Mouse (Mus musculus): ENCODE results near the gene Slc25a25. TPM values are rescaled to one million over a fixed set of nuclear protein-coding genes. Genes with fewer than 3 reads are reported as not detected.
A peak's percentile ranks its signal among the peaks of the same experiment; 100 is the strongest.

Gene Slc25a25
- polyA plus RNA-seq, 1 experiment from 2014 or later: 46.2 TPM

GRCm38 (mm10) chr2:32408429-32409424, 42.5 kb downstream of the Slc25a25 start:
- no peaks in the 10 kb centered on the region for H3K9me3 ChIP-seq
- no peak for ATAC-seq (ENCODE audit: low FRiP score)

DNA sequence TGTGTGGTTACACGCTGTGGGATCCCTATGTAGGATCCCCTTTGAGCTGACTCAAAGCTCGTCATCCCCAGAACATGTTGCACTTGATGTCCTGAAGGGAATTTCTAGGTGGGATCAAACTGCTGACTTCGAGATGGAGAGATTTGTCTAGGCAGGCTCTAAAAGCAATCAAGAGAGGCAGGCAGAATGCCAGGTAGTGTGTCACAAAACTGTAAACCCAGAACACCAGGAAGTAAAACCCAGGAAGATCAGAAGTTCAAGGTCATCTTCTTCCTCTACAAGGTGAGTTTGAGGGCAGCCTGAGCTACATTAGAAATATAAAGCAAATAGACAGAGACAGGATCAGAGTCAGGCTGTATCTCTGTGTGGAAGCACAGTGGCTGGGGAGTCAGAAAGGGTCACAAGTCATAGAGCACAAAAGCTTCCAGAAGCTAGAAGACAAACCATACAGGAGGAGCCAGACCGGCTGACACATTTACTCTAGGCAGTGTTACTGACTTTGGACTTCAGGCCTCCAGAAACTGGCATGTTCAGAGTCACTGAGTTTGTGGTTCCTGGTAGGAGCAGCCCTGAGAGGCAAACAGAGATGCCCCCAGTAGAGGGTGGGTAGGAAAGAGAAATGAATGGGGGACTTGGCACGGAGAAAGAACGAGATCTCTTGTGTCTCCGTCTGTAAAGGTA, 44.0 kb downstream of the Slc25a25 start:
- Histone ChIP-seq H3K4me3 (no peak overlapping the region), H3K9me3 (no peaks in the 10 kb centered on the region), H3K27ac (no peak overlapping the region), H3K36me3 (peaks cover 16% of the 10 kb centered on the region), H3K9ac (no peak overlapping the region), H3K27me3 (no peaks in the 10 kb centered on the region), H3K4me2 (no peak overlapping the region), H3K4me1 (replicated peaks) (no peaks in the 10 kb centered on the region)
- WGBS: 80% methylated on average over 7 of the region's 7 CpGs
- ATAC-seq (ENCODE audit: low FRiP score): no peak

More at GRCm38 (mm10) chr2:32408429-32409424, 42.5 kb downstream of the Slc25a25 start:
- Histone ChIP-seq H3K4me2 (no peak overlapping the region), H3K27ac (no peak overlapping the region), H3K4me3 (no peak overlapping the region), H3K9ac (no peak overlapping the region; the same call in 1 of the 2 replicates), H3K36me3 (peaks cover 3% of the 10 kb centered on the region), H3K27me3 (no peaks in the 10 kb centered on the region), H3K4me1 (replicated peaks) (no peaks in the 10 kb centered on the region)
- 73% methylated on average over 25 of the region's 25 CpGs for WGBS

GRCm38 (mm10) chr2:32404663-32405062, 46.6 kb downstream of the Slc25a25 start:
- 0 out of 2 replicates have a peak overlapping the region, but pooled peaks have one; percentile 8 for H3K27ac ChIP-seq
- H3K4me3 ChIP-seq: no peak overlapping the region
- no peaks in the 10 kb centered on the region for H3K27me3 ChIP-seq
- no peaks in the 10 kb centered on the region for H3K9me3 ChIP-seq
- no peak overlapping the region for H3K9ac ChIP-seq
- peak; percentile 36; the same call in 1 of the 2 replicates for ATAC-seq (ENCODE audit: low FRiP score)
- H3K4me1 ChIP-seq (replicated peaks): no peaks in the 10 kb centered on the region
- no peak overlapping the region for H3K4me2 ChIP-seq
- 20% methylated on average over 2 of the region's 2 CpGs for WGBS
- H3K36me3 ChIP-seq: peaks cover 41% of the 10 kb centered on the region

DNA sequence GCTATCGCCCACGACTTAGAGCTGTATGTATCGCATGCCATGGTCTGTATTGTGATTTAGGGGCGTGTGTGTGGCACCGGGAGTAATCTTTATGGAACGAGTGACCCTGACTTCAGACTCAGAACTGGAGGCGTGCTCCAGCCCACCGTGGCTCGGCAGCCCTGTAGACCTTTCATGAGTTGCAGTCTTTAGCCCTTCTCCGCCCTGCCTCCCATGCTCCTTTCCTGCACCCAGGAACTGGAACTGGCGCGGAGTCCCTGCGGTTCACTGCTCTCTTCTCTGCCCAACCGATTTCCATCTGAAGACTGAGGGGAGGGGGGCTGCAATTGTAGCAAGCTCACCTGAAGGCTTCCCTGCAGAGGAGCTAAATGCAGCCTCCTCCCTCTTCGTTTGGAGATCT, 54.5 kb downstream of the Slc25a25 start:
- peak overlapping the region; percentile 94 for H3K4me3 ChIP-seq
- peak overlapping the region; percentile 93 for H3K27ac ChIP-seq
- H3K36me3 ChIP-seq: peaks cover 28% of the 10 kb centered on the region
- H3K9ac ChIP-seq: peak overlapping the region; percentile 95
- peaks cover 22% of the 10 kb centered on the region for H3K4me1 ChIP-seq (replicated peaks)
- H3K4me2 ChIP-seq: peak overlapping the region; percentile 96
- no peak for ATAC-seq (ENCODE audit: low FRiP score)
- no peaks in the 10 kb centered on the region for H3K27me3 ChIP-seq
- H3K9me3 ChIP-seq: no peaks in the 10 kb centered on the region
- under 1% methylated on average over 15 of the region's 15 CpGs for WGBS

- no peaks in the 10 kb centered on the region for H3K9me3 ChIP-seq
- H3K4me2 ChIP-seq: peak overlapping the region; percentile 96
- peak overlapping the region; percentile 94 for H3K4me3 ChIP-seq
- peak; percentile 97 for ATAC-seq (ENCODE audit: low FRiP score)
- H3K36me3 ChIP-seq: peaks cover 22% of the 10 kb centered on the region
- H3K4me1 ChIP-seq (replicated peaks): peaks cover 22% of the 10 kb centered on the region
- no peaks in the 10 kb centered on the region for H3K27me3 ChIP-seq
- H3K9ac ChIP-seq: peak overlapping the region; percentile 95
- WGBS: 0% methylated on average over 54 of the region's 59 CpGs
- H3K27ac ChIP-seq: peak overlapping the region; percentile 93
Observed at GRCm38 (mm10) chr2:32395946-32396621, 55.2 kb downstream of the Slc25a25 start.

GRCm38 (mm10) chr2:32395484-32395945, 55.7 kb downstream of the Slc25a25 start, which contains the start of gene Ptges2:
TSS of gene Ptges2 (plus strand) at chr2:32395896.
- H3K4me3 ChIP-seq: peak within 1 kb of the TSS; percentile 94
- H3K4me2 ChIP-seq: peak within 1 kb of the TSS; percentile 96
- peak within 1 kb of the TSS; percentile 93 for H3K27ac ChIP-seq
- ATAC-seq (ENCODE audit: low FRiP score): peak; percentile 91
- under 1% methylated on average over 31 of the region's 31 CpGs for WGBS
- no peaks in the 10 kb centered on the region for H3K9me3 ChIP-seq
- peaks cover 16% of the 10 kb centered on the region for H3K36me3 ChIP-seq
- H3K27me3 ChIP-seq: no peaks in the 10 kb centered on the region
- H3K9ac ChIP-seq: peak within 1 kb of the TSS; percentile 95
- peaks cover 22% of the 10 kb centered on the region for H3K4me1 ChIP-seq (replicated peaks)

- Histone ChIP-seq H3K27ac (peak overlapping the region; percentile 93), H3K4me1 (replicated peaks) (peaks cover 22% of the 10 kb centered on the region), H3K27me3 (no peaks in the 10 kb centered on the region), H3K9ac (peak overlapping the region; percentile 95), H3K4me2 (peak overlapping the region; percentile 96), H3K36me3 (peaks cover 12% of the 10 kb centered on the region; the same call in 1 of the 2 replicates), H3K9me3 (no peaks in the 10 kb centered on the region), H3K4me3 (peak overlapping the region; percentile 94)
- 5% methylated on average over 8 of the region's 8 CpGs for WGBS
- ATAC-seq (ENCODE audit: low FRiP score): no peak
Observed at GRCm38 (mm10) chr2:32394973-32395372, 56.3 kb downstream of the Slc25a25 start.

DNA sequence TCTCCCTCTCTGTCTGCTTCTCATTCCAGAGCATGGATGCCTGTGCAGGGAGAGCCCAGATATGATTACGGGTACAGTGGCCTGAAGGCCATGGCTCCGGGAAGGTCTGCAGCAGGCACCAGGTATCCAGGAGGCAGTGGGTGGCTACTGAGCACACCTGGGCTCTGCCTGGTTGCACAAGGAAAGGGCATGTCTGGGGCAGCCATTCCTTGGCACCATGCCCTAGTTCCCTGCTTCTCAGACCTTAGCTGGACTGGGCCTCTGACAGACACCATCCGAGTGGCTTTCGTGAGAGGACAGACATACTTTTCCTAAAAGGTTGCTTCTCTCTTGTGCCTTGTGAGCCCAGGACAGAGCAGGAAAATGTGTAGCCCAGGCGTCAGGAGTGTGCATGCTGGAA, 59.2 kb downstream of the Slc25a25 start:
- no peak for ATAC-seq (ENCODE audit: low FRiP score)
- WGBS: 84% methylated on average over 5 of the region's 5 CpGs

GRCm38 (mm10) chr2:32390871-32391270, 60.4 kb downstream of the Slc25a25 start:
- Histone ChIP-seq H3K36me3 (no peaks in the 10 kb centered on the region), H3K4me1 (replicated peaks) (peaks cover 6% of the 10 kb centered on the region; the same call in 1 of the 2 replicates), H3K27ac (no peak overlapping the region), H3K4me3 (no peak overlapping the region), H3K4me2 (no peak overlapping the region), H3K9ac (no peak overlapping the region), H3K27me3 (peaks cover 14% of the 10 kb centered on the region), H3K9me3 (no peaks in the 10 kb centered on the region)
- no peak for ATAC-seq (ENCODE audit: low FRiP score)
- WGBS: 75% methylated on average over 8 of the region's 8 CpGs

More for the DNA sequence above, 59.2 kb downstream of the Slc25a25 start:
- H3K4me2 ChIP-seq: no peak overlapping the region
- H3K27ac ChIP-seq: no peak overlapping the region
- no peaks in the 10 kb centered on the region for H3K9me3 ChIP-seq
- no peak overlapping the region for H3K9ac ChIP-seq
- peaks cover 7% of the 10 kb centered on the region for H3K27me3 ChIP-seq
- no peaks in the 10 kb centered on the region for H3K36me3 ChIP-seq
- H3K4me3 ChIP-seq: no peak overlapping the region
- peaks cover 11% of the 10 kb centered on the region for H3K4me1 ChIP-seq (replicated peaks)

- no peak overlapping the region for H3K9ac ChIP-seq
- no peaks in the 10 kb centered on the region for H3K36me3 ChIP-seq
- no peak for ATAC-seq (ENCODE audit: low FRiP score)
- H3K4me2 ChIP-seq: no peak overlapping the region
- 76% methylated on average over 2 of the region's 2 CpGs for WGBS
- H3K4me1 ChIP-seq (replicated peaks): no peaks in the 10 kb centered on the region
- peaks cover 21% of the 10 kb centered on the region for H3K27me3 ChIP-seq
- no peak overlapping the region for H3K4me3 ChIP-seq
- no peak overlapping the region for H3K27ac ChIP-seq
- no peaks in the 10 kb centered on the region for H3K9me3 ChIP-seq
Observed at GRCm38 (mm10) chr2:32389157-32389556, 62.1 kb downstream of the Slc25a25 start.

DNA sequence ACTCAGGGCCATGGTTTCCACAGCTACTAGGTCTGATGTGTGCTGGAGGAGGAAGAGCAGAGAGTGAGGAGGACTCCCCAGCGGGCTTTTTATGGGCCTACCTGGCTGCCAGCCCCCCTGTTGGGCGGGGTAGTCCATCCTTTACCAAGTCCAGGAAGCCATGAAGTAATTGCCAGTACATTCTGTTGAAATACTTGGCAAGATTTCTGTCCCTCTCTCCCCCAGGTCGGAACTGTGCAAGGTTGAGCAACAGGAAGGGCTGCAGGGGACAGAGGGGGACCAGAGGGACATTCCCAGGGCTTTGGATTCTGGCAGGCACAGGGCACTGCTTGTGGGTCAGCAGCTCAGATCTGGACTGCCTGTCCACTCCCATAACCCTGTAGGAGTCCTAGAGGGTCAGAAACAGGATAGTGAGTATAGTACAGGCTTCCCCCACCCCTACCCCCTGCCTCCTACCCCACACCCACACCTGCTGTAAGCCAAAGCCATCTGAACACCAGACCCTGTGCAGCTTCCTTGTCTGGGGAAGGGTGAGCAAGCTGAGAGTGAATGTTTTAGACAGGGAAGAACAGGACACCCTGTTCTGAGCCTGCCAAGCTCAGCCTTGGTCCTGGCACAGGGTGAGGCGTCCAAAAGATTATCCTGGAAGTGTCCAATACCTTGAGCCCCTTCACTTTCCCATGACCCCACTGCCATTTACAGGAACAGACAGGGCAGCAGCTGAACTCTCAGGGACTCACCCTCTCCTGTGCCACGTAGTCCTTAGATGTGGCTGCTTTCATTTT, 63.3 kb downstream of the Slc25a25 start, which contains the start of gene Lcn2:
Gene Lcn2 (minus strand): TSS at position 547 of the 785 bp plus-strand sequence.
- 75% methylated on average over 5 of the region's 5 CpGs for WGBS
- Histone ChIP-seq H3K9me3 (no peaks in the 10 kb centered on the region), H3K4me3 (no peak within 1 kb of the TSS), H3K36me3 (no peaks in the 10 kb centered on the region), H3K27ac (no peak within 1 kb of the TSS), H3K4me2 (no peak within 1 kb of the TSS), H3K9ac (no peak within 1 kb of the TSS), H3K4me1 (replicated peaks) (no peaks in the 10 kb centered on the region), H3K27me3 (peaks cover 32% of the 10 kb centered on the region)
- no peak for ATAC-seq (ENCODE audit: low FRiP score)
